Mouse (Mus musculus) heart, adult 2 months (tissue): Measurements from ENCODE around the gene Ly6g6e. TPM values are rescaled to one million over a fixed set of nuclear protein-coding genes. Genes with fewer than 3 reads are reported as not detected.

ENCODE experiments used
- DNase-seq, 2 experiments: peaks; one replicate each; pipeline ENCODE4 v3.0.0; 2021
- H3K27ac ChIP-seq: fragments of 200-600 bp; 2 replicates; pipeline ENCODE4 v1.8.1; 2022
- H3K27me3 ChIP-seq: fragments of 200-500 bp; 2 replicates; pipeline ENCODE4 v1.6.1; 2012; ENCODE audit warnings: mild to moderate bottlenecking, low read length, inconsistent platforms, mixed read lengths; ENCODE audit not compliant: control insufficient read depth, insufficient read depth
- H3K36me3 ChIP-seq: fragments of 200-500 bp; 2 replicates; pipeline ENCODE4 v1.6.1; 2012; ENCODE audit warnings: low read length, inconsistent platforms; ENCODE audit not compliant: control insufficient read depth, insufficient read depth
- H3K4me1 ChIP-seq: fragments of 200-500 bp; 2 replicates; pipeline ENCODE4 v1.6.1; 2011; ENCODE audit warnings: low read length; ENCODE audit not compliant: control insufficient read depth, insufficient read depth
- H3K4me3 ChIP-seq: fragments of 200-600 bp; 2 replicates; pipeline ENCODE4 v1.8.1; 2022
- H3K79me2 ChIP-seq: fragments of 200-500 bp; replicated peaks from 2 replicates; pipeline ENCODE4 v1.6.1; 2012; ENCODE audit warnings: mild to moderate bottlenecking, inconsistent platforms, low read length, moderate library complexity, mixed read lengths; ENCODE audit not compliant: control insufficient read depth, insufficient read depth
- H3K9ac ChIP-seq: fragments of 200-500 bp; 2 replicates; pipeline ENCODE4 v1.6.1; 2012; ENCODE audit warnings: low read depth, mild to moderate bottlenecking, control low read depth, inconsistent platforms, low read length, mixed read lengths
- CTCF ChIP-seq: fragments of 200-600 bp; IDR thresholded peaks from 2 replicates; pipeline ENCODE4 v1.8.1; 2022; ENCODE audit warnings: antibody characterized with exemption, mild to moderate bottlenecking, moderate library complexity
- EP300 ChIP-seq: fragments of 200-500 bp; IDR thresholded peaks from 2 replicates; pipeline ENCODE4 v1.6.1; 2011; ENCODE audit warnings: low read depth, low read length, control low read depth; ENCODE audit not compliant: insufficient read depth
- POLR2A ChIP-seq: fragments of 200-500 bp; IDR thresholded peaks from 2 replicates; pipeline ENCODE4 v1.6.1; 2011; ENCODE audit warnings: mild to moderate bottlenecking, low read depth, low read length, control low read depth; ENCODE audit not compliant: insufficient read depth
- WGBS: fragments of 180-500 bp; shearing (Covaris S2); methylation state at CpG from one replicate; pipeline ENCODE4 v1.1.7; 2018; 5-methylcytosine and 5-hydroxymethylcytosine counted together
- intact Hi-C: fragments of 180-260 bp; cut with DNase I; formaldehyde crosslinking; loops from one replicate; pipeline ENCODE4 v1.15.1; 2025
- polyA plus RNA-seq: library from polyadenylated mRNA; depleted of rRNA; stranded (reverse); fragments of >200 nt; gene quantifications from 2 replicates; pipeline ENCODE4 v1.2.3, GENCODE M21; 2012
- total RNA-seq, 2 experiments: library from RNA; stranded (reverse); gene quantifications; 2 replicates each; pipeline ENCODE4 v1.2.3; 2021

The Ly6g6e gene
- total and polyA plus RNA-seq, 3 experiments: 0.41 TPM; not detected in 2

- no peak for DNase-seq
- H3K9ac ChIP-seq: no peak overlapping the region
- no peaks in the 10 kb centered on the region for H3K79me2 ChIP-seq
- H3K36me3 ChIP-seq: no peaks in the 10 kb centered on the region
- intact Hi-C loops: no loop called here
- H3K4me3 ChIP-seq: no peak overlapping the region
- H3K27ac ChIP-seq: no peak overlapping the region
- H3K4me1 ChIP-seq: peaks cover 3% of the 10 kb centered on the region; the same call in 1 of the 2 replicates
- no peaks in the 10 kb centered on the region for H3K27me3 ChIP-seq
- TF ChIP-seq EP300 (no peak), CTCF (no peak), POLR2A (no peak)
- WGBS: 90% methylated on average over 16 of the region's 16 CpGs
These were observed 6.3 kb downstream of the Ly6g6e start for GRCm38 (mm10) chr17:35082841-35083576.

- no peaks in the 10 kb centered on the region for H3K79me2 ChIP-seq
- H3K4me1 ChIP-seq: peaks cover 3% of the 10 kb centered on the region; the same call in 1 of the 2 replicates
- intact Hi-C loops: no loop called here
- no peaks in the 10 kb centered on the region for H3K36me3 ChIP-seq
- TF ChIP-seq EP300: no peak
- no peak for TF ChIP-seq POLR2A
- TF ChIP-seq CTCF: no peak
- H3K4me3 ChIP-seq: no peak overlapping the region
- H3K27ac ChIP-seq: no peak overlapping the region
- no peak overlapping the region for H3K9ac ChIP-seq
- 49% methylated on average over 3 of the region's 3 CpGs for WGBS
- DNase-seq: no peak
- no peaks in the 10 kb centered on the region for H3K27me3 ChIP-seq
These were observed 7.3 kb downstream of the Ly6g6e start for GRCm38 (mm10) chr17:35083929-35084497.

GRCm38 (mm10) chr17:35085208-35085865 lies 8.6 kb downstream of the Ly6g6e start, which contains the start of gene Ly6g6f:
TSS of gene Ly6g6f (minus strand) at chr17:35085610.
- Histone ChIP-seq H3K9ac (no peak within 1 kb of the TSS), H3K4me3 (no peak within 1 kb of the TSS), H3K36me3 (no peaks in the 10 kb centered on the region), H3K79me2 (no peaks in the 10 kb centered on the region), H3K27ac (no peak within 1 kb of the TSS), H3K4me1 (peaks cover 1% of the 10 kb centered on the region; the same call in 1 of the 2 replicates), H3K27me3 (no peaks in the 10 kb centered on the region)
- TF ChIP-seq EP300: no peak
- TF ChIP-seq CTCF: no peak
- no peak for TF ChIP-seq POLR2A
- intact Hi-C loops: no loop called here
- no peak for DNase-seq
- WGBS: 36% methylated on average over 7 of the region's 7 CpGs

- no peaks in the 10 kb centered on the region for H3K36me3 ChIP-seq
- no peaks in the 10 kb centered on the region for H3K79me2 ChIP-seq
- H3K4me1 ChIP-seq: peaks cover 1% of the 10 kb centered on the region; the same call in 1 of the 2 replicates
- H3K4me3 ChIP-seq: no peak overlapping the region
- WGBS: 34% methylated on average over 2 of the region's 2 CpGs
- no peak overlapping the region for H3K9ac ChIP-seq
- no peaks in the 10 kb centered on the region for H3K27me3 ChIP-seq
- intact Hi-C loops: loop anchor here (2.0 kb wide), 2 partner anchors 29 to 67 kb away; partner anchors contain the start of gene Ddah2
- TF ChIP-seq CTCF (peak; percentile 50), POLR2A (no peak), EP300 (no peak)
- no peak for DNase-seq
- no peak overlapping the region for H3K27ac ChIP-seq
These were observed 11.4 kb downstream of the Ly6g6e start for GRCm38 (mm10) chr17:35088151-35088550.

GRCm38 (mm10) chr17:35088825-35089644 lies 12.3 kb downstream of the Ly6g6e start, which contains the start of gene Abhd16a:
TSS of gene Abhd16a (plus strand) at chr17:35089263.
- Histone ChIP-seq H3K79me2 (no peaks in the 10 kb centered on the region), H3K27me3 (no peaks in the 10 kb centered on the region), H3K36me3 (no peaks in the 10 kb centered on the region), H3K4me3 (peak within 1 kb of the TSS; percentile 95), H3K4me1 (peaks cover 1% of the 10 kb centered on the region; the same call in 1 of the 2 replicates), H3K27ac (peak within 1 kb of the TSS; percentile 99), H3K9ac (peak within 1 kb of the TSS; percentile 99)
- intact Hi-C loops: loop anchor here (2.0 kb wide), 2 partner anchors 30 to 68 kb away; partner anchors contain the start of gene Ddah2
- TF ChIP-seq CTCF (peak; percentile 58), EP300 (no peak), POLR2A (peak; percentile 92)
- 3% methylated on average over 67 of the region's 67 CpGs for WGBS
- DNase-seq: peak; percentile 95 to 97
